Mouse (Mus musculus) hindbrain, embryonic 13.5 days (tissue): ENCODE results near the gene Ryr3. TPM values are rescaled to one million over a fixed set of nuclear protein-coding genes. Genes with fewer than 3 reads are reported as not detected.
A peak's percentile ranks its signal among the peaks of the same experiment; 100 is the strongest.

Experiments used
- ATAC-seq: fragments of 200-750 bp; cut with Nextera tagmentation; 2 replicates; pipeline ENCODE4 v1.8.0; 2017; ENCODE audit warnings: moderate TSS enrichment; ENCODE audit not compliant: low FRiP score
- H3K27ac ChIP-seq: fragments of 300-500 bp; sonication (generic); 2 replicates; pipeline ENCODE4 v1.5.1; 2015; ENCODE audit warnings: inconsistent platforms, mild to moderate bottlenecking, moderate library complexity
- H3K27me3 ChIP-seq: fragments of 300-500 bp; sonication (generic); 2 replicates; pipeline ENCODE4 v1.6.1; 2015; ENCODE audit warnings: mild to moderate bottlenecking, inconsistent platforms
- H3K36me3 ChIP-seq: fragments of 300-500 bp; sonication (generic); 2 replicates; pipeline ENCODE4 v1.6.1; 2015; ENCODE audit warnings: mild to moderate bottlenecking, inconsistent platforms
- H3K4me1 ChIP-seq: fragments of 300-500 bp; sonication (generic); replicated peaks from 2 replicates; pipeline ENCODE4 v1.6.1; 2015; ENCODE audit warnings: inconsistent platforms
- H3K4me2 ChIP-seq: fragments of 300-500 bp; sonication (generic); 2 replicates; pipeline ENCODE4 v1.6.1; 2015; ENCODE audit warnings: inconsistent platforms, mild to moderate bottlenecking, moderate library complexity
- H3K4me3 ChIP-seq: fragments of 300-500 bp; sonication (generic); 2 replicates; pipeline ENCODE4 v1.5.1; 2015; ENCODE audit warnings: mild to moderate bottlenecking, inconsistent platforms
- H3K9ac ChIP-seq: fragments of 300-500 bp; sonication (generic); 2 replicates; pipeline ENCODE4 v1.6.1; 2015; ENCODE audit warnings: mild to moderate bottlenecking, inconsistent platforms
- H3K9me3 ChIP-seq: fragments of 300-500 bp; sonication (generic); 2 replicates; pipeline ENCODE4 v1.6.1; 2016; ENCODE audit warnings: inconsistent platforms
- WGBS: fragments of 180-500 bp; shearing (Covaris S2); methylation state at CpG from one replicate; pipeline ENCODE4 v1.1.7; 2015; 5-methylcytosine and 5-hydroxymethylcytosine counted together
- polyA plus RNA-seq: library from polyadenylated mRNA; unstranded; fragments of >200 nt; fragmentation: Nextera tagmentation; extraction: Ambion mirVana; gene quantifications from 2 replicates; pipeline ENCODE4 v1.2.1, GENCODE M21; 2015

Gene Ryr3
- polyA plus RNA-seq, 1 experiment from 2014 or later: 3.9 TPM

DNA sequence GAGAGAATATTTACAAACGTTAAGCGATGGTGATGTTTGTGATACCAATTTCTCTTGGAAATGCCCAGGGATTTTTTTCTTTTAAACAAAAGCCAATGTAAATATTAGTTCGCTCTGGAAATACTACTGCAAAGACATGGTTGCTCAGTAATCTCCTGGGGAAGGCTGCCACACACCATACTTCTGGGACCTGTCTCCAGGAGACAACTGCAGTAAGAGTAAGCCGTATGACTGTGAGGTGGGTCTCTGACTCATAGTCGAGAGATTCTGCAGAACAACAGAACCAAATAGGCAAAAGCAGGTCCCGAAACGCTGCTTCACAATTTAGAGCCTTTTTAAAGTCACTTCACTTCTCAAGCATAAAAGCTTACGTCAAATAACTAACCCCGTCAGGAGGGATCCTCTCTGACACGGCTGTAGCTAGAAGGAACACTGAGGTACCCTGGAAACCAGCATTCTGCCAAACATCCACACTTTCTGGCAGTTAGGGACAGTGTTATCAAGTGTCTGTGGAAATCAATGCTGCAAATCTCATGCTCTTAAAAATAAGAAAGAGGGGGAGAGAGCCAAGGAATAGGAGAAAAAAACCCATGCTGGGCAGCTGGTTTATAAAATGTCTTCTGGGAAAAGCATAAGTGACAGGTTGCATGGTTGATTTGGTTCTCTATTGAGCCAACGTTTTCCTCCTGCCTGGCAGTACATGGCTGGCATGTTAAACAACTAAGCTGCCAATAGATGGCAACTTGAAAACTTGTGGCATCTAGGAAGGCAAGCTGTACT is 207.7 kb downstream of the Ryr3 start:
- no peaks in the 10 kb centered on the region for H3K27me3 ChIP-seq
- WGBS: 64% methylated on average over 11 of the region's 11 CpGs
- H3K9ac ChIP-seq: no peak overlapping the region
- H3K9me3 ChIP-seq: no peaks in the 10 kb centered on the region
- no peak overlapping the region; the same call in 1 of the 2 replicates for H3K27ac ChIP-seq
- H3K4me1 ChIP-seq: peaks cover 8% of the 10 kb centered on the region
- no peaks in the 10 kb centered on the region for H3K36me3 ChIP-seq
- H3K4me2 ChIP-seq: no peak overlapping the region
- no peak overlapping the region for H3K4me3 ChIP-seq
- peak; percentile 59; the same call in 1 of the 2 replicates for ATAC-seq

DNA sequence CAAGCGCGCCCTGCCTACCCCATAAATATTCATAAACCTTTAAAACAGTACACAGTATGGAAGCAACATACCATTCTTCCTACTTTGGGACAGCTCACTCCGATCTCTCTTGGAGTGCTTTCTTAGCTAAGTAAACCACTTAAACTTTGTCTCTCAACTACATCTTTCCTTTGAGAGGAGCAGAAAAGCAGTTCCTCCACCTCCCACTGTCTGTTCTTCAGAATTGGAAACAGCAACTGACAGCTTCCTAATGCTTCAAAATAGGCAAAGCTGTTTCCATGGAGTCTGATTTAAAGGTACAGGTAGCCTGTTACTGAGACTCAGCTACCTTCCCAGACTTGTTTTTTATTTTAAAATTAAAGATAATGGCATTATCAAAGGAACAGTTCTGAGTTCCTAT is 218.4 kb downstream of the Ryr3 start:
- Histone ChIP-seq H3K36me3 (no peaks in the 10 kb centered on the region), H3K27ac (no peak overlapping the region), H3K4me2 (no peak overlapping the region), H3K4me1 (no peaks in the 10 kb centered on the region), H3K9me3 (no peaks in the 10 kb centered on the region), H3K9ac (no peak overlapping the region), H3K4me3 (no peak overlapping the region), H3K27me3 (no peaks in the 10 kb centered on the region)
- WGBS: 82% methylated on average over 3 of the region's 3 CpGs
- no peak for ATAC-seq

DNA sequence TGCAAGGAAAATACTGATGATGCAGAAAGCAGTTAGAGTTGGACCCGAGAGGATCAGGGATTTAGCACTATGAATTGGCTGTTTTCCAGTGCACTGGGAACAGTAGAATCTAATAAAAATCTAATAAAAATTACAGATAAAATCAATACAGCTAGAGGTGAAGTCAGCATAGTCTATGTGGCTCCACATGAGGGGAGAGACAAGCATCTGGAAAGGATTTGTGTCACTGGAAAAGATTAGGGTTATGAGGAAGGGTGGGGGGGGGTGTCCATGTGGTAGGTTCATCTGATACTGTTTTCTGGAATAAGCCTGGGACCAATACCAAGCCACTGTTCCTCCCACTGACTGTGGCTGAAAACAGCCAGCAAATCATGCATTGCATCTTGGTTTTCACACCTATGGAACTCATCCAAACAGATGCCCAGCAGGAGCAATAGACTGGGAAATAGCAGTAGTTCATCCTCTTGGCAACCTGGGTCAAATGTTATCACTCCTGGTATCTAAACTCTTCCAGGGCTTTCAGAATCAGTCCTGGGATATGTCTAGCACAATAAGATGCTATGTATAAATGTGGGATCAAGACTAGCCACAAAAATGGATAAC is 233.9 kb downstream of the Ryr3 start:
- Histone ChIP-seq H3K4me3 (no peak overlapping the region), H3K9me3 (no peaks in the 10 kb centered on the region), H3K4me1 (no peaks in the 10 kb centered on the region), H3K9ac (no peak overlapping the region), H3K4me2 (no peak overlapping the region), H3K27ac (no peak overlapping the region), H3K36me3 (no peaks in the 10 kb centered on the region), H3K27me3 (no peaks in the 10 kb centered on the region)
- WGBS: 69% methylated on average over 1 of the region's 1 CpGs
- ATAC-seq: no peak

DNA sequence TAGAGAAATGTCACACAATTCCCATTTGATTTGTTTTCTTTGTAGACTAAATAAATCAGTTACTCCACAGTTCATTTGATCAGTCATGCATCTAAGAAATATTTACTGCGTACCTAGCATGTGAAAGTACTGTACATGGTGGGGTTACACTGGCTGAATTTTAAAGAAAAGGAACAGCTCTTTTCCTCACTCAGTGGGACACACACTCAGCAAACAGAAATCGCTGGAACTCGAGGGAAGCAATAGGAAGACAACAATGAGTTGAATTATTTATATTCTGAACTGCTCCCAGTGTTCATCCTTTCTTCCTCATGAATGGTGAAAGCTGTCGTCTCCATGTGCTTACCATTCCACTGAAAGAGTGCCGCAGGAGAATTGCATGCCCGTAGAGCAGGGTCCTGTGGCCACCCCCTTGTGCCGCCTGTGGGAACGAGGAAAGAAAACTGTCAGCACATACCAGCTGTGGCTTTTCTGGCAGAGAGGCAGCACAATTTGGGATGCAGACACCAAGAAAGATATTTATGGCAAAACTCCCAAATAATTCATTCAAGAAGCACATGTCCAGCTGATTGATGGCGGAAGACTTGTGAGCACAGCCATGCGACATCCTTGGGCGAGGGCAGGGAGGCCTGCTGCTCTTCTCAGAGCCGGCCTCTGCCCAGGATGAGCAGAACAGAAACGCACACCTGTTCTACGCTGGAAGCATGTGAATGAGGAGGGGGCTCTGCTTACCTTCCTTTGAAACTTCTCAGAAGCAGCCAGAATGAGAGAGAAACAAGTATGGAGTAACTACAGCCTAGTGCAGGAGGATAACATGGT is 249.9 kb downstream of the Ryr3 start:
- WGBS: 63% methylated on average over 14 of the region's 14 CpGs
- Histone ChIP-seq H3K27me3 (no peaks in the 10 kb centered on the region), H3K9ac (no peak overlapping the region), H3K27ac (no peak overlapping the region), H3K4me2 (no peak overlapping the region), H3K4me1 (peaks cover 7% of the 10 kb centered on the region), H3K36me3 (no peaks in the 10 kb centered on the region), H3K4me3 (no peak overlapping the region), H3K9me3 (no peaks in the 10 kb centered on the region)
- ATAC-seq: 0 out of 2 replicates have a peak, but pooled peaks have one; percentile 61

DNA sequence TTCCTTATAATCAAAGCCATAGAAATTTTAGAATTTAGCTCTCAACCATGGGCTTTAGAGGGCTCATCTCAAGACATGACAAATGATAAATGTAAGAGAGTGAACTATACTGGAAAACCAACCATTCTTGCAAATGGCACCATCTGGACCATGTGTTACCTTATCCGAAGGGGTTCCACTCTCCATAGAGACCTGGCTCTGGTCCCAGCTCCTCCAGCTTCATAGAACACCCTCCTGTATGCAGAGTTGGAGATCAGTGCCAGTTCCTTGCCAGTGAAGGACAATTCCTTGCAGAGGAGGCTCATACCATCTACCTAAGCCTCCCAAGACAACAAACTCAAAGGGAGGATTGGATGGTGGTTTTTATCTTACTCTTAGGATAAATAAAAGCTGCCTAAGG is 268.0 kb downstream of the Ryr3 start:
- Histone ChIP-seq H3K4me2 (no peak overlapping the region), H3K27ac (no peak overlapping the region), H3K9me3 (no peaks in the 10 kb centered on the region), H3K27me3 (no peaks in the 10 kb centered on the region), H3K36me3 (no peaks in the 10 kb centered on the region), H3K9ac (no peak overlapping the region), H3K4me1 (no peaks in the 10 kb centered on the region), H3K4me3 (no peak overlapping the region)
- no peak for ATAC-seq
- WGBS: 65% methylated on average over 1 of the region's 1 CpGs

DNA sequence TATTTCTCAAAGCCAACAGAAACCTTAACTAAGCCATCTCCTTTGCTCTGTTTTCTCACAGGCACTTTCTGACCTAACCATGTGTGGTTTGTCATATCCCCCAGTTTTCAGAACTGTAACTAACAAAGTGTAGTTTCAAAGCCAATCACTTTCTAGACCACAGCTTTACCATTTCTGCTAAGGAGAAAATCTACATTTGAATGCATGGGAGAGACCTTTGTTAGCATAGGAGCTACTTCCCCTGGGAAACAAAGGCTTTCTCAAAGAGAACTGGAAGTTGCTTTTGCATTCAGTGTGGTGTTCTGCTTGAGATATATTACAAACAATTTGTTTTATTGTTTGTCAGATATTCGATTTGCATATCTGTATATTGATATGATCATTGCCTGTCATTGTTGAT is 285.1 kb downstream of the Ryr3 start:
- no peaks in the 10 kb centered on the region for H3K9me3 ChIP-seq
- no peaks in the 10 kb centered on the region for H3K36me3 ChIP-seq
- no peaks in the 10 kb centered on the region for H3K4me1 ChIP-seq
- H3K27ac ChIP-seq: no peak overlapping the region
- no peaks in the 10 kb centered on the region for H3K27me3 ChIP-seq
- ATAC-seq: no peak
- no peak overlapping the region for H3K4me3 ChIP-seq
- H3K9ac ChIP-seq: no peak overlapping the region
- H3K4me2 ChIP-seq: no peak overlapping the region
- WGBS: 72% methylated on average over 1 of the region's 1 CpGs

DNA sequence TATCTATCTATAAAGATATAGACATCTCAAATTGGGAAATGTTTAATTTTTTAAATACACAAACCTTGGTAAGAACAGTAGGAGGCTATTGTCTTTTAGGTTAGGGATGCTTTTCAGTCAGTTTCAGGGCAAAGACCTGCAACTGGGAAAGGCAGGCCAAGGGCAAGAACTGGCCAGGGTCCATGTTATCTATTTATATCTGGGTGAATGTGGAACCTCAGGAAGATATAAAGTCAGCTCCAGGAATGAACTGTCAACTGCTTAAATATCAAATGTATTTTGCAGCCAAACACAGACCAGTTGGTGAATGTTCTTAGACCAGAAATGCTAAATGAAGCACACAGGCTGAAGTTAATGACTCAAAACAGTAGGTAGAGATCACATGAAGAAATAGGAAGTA is 303.1 kb downstream of the Ryr3 start:
- Histone ChIP-seq H3K9me3 (no peaks in the 10 kb centered on the region), H3K27me3 (no peaks in the 10 kb centered on the region), H3K4me3 (no peak overlapping the region), H3K9ac (no peak overlapping the region), H3K36me3 (no peaks in the 10 kb centered on the region), H3K4me1 (no peaks in the 10 kb centered on the region), H3K27ac (no peak overlapping the region), H3K4me2 (no peak overlapping the region)
- no peak for ATAC-seq

DNA sequence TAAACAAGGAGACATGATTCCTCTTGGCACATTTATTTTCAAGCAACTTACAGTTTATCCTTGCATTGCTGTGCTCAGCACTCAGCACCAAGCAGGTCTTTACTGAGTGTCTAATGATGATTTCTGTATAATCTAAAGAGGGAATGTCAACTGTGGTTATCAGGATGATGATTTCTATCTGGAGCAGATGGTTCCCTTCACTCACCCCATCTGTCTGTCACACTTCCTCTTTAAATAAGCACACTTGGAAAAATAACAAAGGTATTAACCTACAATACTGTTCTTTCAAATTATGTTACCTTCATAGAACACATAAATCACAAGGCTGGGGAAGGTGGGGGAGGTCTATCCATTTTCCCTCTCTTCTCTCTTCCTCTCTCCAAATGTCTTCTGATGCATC is 304.3 kb downstream of the Ryr3 start:
- Histone ChIP-seq H3K4me3 (no peak overlapping the region), H3K36me3 (no peaks in the 10 kb centered on the region), H3K4me2 (no peak overlapping the region), H3K9me3 (no peaks in the 10 kb centered on the region), H3K4me1 (no peaks in the 10 kb centered on the region), H3K27me3 (no peaks in the 10 kb centered on the region), H3K27ac (no peak overlapping the region), H3K9ac (no peak overlapping the region)
- ATAC-seq: no peak

DNA sequence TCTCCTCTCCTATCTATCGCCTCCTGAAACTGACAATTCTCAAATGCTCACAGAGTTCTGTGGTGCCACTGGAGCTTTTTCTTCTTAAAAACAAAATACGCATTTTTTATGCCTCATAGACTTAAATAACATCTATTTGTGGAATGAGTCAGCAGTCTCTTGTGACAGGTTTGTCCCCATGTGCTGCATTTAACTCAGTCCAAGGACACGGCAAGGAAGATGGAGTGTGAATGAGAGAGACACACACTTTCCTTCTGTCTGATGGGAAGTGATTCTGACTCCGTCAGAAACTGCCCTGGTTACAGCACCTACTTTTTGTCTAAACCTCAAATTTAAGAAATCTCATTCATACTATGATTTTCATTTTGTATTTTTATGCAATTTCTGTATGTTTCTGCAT is 306.3 kb downstream of the Ryr3 start:
- Histone ChIP-seq H3K27ac (no peak overlapping the region), H3K4me2 (no peak overlapping the region), H3K9me3 (no peaks in the 10 kb centered on the region), H3K36me3 (no peaks in the 10 kb centered on the region), H3K4me3 (no peak overlapping the region), H3K4me1 (no peaks in the 10 kb centered on the region), H3K27me3 (no peaks in the 10 kb centered on the region), H3K9ac (no peak overlapping the region)
- 85% methylated on average over 4 of the region's 4 CpGs for WGBS
- no peak for ATAC-seq

DNA sequence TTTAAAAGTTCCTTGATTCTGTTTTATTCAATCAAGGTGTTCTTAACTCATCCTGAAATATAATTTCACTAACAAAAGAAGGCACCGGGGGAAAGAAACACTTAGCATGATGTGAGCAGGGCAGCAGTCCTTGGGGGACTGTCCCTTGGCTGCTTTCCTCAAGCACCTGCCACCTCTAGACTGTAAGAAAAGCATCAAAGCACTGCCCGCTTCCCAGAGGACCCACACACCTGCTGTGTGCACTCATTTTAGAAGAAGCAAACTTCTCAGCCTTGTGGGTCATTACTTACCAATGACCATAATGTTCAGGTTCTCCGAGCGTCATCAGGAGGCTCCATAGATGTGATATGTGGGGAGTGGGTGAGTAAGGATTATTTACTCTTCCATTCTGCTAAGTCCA is 307.8 kb downstream of the Ryr3 start:
- H3K4me3 ChIP-seq: no peak overlapping the region
- 83% methylated on average over 4 of the region's 4 CpGs for WGBS
- no peaks in the 10 kb centered on the region for H3K27me3 ChIP-seq
- no peaks in the 10 kb centered on the region for H3K4me1 ChIP-seq
- H3K36me3 ChIP-seq: no peaks in the 10 kb centered on the region
- no peak for ATAC-seq
- H3K4me2 ChIP-seq: no peak overlapping the region
- H3K9me3 ChIP-seq: no peaks in the 10 kb centered on the region
- H3K9ac ChIP-seq: no peak overlapping the region
- no peak overlapping the region for H3K27ac ChIP-seq

DNA sequence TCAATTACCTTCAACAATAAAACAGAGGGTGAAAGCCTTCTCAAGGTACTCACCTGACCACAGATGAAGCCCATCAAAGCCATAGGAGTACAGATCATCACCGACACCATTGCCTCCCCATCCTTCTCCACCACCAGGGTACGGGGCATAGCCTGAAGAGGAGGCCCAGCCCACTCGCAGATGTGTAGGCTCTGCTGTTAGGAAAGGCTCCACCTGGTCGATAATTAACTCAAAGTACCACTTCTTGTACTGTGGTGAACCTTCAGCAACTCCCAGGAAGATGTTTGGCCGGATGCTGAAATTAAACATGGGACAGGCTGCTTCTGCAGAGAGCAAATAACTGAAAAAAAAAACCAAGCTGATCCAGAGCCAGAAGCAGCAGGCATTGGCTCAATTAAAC is 316.1 kb downstream of the Ryr3 start:
- Histone ChIP-seq H3K4me2 (no peak overlapping the region), H3K9ac (no peak overlapping the region), H3K27ac (no peak overlapping the region), H3K4me3 (no peak overlapping the region), H3K27me3 (no peaks in the 10 kb centered on the region), H3K36me3 (no peaks in the 10 kb centered on the region), H3K9me3 (no peaks in the 10 kb centered on the region), H3K4me1 (no peaks in the 10 kb centered on the region)
- no peak for ATAC-seq
- 86% methylated on average over 5 of the region's 5 CpGs for WGBS

DNA sequence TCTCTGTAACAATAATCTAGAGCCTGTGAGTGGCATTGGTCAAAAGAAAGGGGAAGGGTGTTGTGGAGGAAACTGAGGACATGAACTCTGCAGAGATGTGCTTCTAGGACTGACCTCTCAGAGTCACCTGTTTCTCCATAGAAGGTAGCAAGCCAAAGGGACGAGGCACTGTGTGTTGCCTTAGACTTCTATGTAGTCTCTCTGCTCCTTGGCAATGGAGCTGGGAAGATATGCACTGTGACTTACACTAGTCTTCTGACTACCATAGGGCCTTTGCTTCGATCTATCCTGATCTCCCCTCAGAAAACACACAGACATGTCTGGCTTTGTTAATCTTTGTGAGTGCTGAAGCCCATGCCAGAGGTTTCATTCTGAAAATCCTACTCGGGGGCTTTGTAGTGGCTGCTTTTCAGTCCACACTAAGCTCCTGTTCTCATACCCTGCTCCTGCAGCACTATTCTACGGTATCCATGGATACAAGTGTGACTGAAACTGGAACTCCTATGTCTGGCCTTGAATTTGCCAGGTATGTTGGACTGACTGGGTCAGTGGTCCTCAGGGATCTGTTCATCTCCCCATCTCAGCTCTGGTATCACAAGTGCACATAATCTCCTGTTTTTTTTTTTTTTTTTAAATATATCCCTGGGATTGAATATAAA is 332.3 kb downstream of the Ryr3 start:
- Histone ChIP-seq H3K9me3 (no peaks in the 10 kb centered on the region), H3K4me1 (no peaks in the 10 kb centered on the region), H3K27me3 (no peaks in the 10 kb centered on the region), H3K27ac (no peak overlapping the region), H3K4me3 (no peak overlapping the region), H3K4me2 (no peak overlapping the region), H3K36me3 (no peaks in the 10 kb centered on the region), H3K9ac (no peak overlapping the region)
- no peak for ATAC-seq
- WGBS: 73% methylated on average over 4 of the region's 4 CpGs
